Mouse (Mus musculus): ENCODE data around the gene Ctnna2.

Gene Ctnna2

DNA sequence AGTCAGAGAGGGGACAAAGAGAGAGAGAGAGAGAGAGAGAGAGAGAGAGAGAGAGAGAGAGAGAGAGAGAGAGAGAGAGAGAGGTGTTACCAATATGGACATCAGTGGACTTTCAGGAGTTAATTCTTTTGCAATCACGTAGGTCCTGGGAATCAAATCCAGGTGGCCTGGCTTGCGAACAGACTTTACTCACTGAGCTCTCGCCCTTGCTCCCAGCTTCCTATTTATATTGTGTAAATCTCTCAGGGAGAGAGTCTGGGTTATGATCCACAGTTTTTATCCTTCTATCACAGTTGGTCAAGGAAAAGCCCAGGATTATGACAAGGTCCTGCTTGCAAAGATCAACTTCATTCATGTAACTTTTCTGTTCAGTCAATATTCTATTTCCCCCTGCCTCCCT lies 714.3 kb downstream of the Ctnna2 start:
- no peak for DNase-seq (ENCODE audit: low read depth, low spot score)

DNA sequence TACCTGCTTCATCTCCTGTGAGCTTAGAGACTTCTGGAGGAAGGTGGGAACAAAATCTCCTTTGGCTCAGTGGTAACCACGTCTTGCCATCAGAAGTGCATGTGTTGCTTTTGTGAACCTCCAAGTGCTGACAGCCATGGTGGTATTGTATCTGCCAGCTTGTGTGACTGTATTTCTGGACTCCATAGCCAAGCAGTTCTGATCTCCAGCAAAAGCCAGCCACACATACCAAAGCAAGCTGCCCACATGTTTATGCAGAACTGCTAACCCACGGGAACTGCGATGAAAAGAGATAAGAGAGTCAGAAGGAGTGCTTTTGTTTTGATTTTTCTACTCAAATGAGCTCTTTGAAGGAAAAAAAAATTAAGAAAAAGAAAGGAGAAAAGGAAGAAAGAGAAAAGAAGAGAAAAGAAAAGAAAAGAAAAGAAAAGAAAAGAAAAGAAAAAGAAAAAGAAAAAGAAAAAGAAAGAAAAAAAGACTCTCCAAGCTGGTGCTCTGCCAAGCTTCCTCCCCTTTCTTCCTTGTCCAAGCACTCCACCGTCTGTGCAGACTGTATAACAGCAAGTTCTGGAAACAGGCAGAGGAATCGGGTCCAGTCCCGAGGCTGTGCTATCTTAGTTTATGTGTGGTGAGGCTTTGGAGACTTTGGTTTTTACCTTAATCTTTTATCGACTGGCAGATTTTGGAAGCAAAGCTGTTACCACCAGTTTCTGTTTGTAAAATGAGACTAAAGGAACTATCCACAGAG lies 722.0 kb downstream of the Ctnna2 start:
- DNase-seq (ENCODE audit: low read depth, low spot score): no peak

DNA sequence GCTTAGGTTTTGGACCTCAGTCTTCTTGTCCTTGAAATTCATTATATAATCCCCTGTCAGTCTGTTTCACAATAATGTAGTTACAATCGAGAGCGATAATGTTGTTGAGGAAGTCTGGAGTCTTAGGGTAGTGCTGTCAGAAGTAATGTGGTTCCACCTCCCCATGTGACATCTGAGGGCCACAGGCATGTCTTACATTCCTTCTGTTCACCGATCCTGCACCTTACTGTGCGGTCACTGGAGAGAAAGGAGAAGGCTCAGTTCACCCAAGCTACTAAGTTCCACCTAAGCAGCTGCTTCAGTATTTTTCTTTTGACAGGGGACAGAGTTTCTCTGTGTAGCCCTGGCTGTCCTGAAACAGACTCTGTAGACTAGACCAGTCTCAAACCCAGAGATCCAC lies 723.2 kb downstream of the Ctnna2 start:
- no peak for DNase-seq (ENCODE audit: low read depth, low spot score)

GRCm38 (mm10) chr6:77253480-77253879 lies 726.0 kb downstream of the Ctnna2 start:
- no peak for DNase-seq (ENCODE audit: low read depth, low spot score)

GRCm38 (mm10) chr6:77243541-77244231 lies 735.8 kb downstream of the Ctnna2 start:
- peak; percentile 22 for DNase-seq (ENCODE audit: low read depth, low spot score)

- peak; percentile 16 for DNase-seq (ENCODE audit: low read depth, low spot score)
Observed at GRCm38 (mm10) chr6:77242601-77243406, 736.7 kb downstream of the Ctnna2 start, which contains the start of gene Lrrtm1. TSS of gene Lrrtm1 (plus strand) at chr6:77242689.

GRCm38 (mm10) chr6:77240426-77240825 lies 739.1 kb downstream of the Ctnna2 start:
- DNase-seq (ENCODE audit: low read depth, low spot score): no peak

DNA sequence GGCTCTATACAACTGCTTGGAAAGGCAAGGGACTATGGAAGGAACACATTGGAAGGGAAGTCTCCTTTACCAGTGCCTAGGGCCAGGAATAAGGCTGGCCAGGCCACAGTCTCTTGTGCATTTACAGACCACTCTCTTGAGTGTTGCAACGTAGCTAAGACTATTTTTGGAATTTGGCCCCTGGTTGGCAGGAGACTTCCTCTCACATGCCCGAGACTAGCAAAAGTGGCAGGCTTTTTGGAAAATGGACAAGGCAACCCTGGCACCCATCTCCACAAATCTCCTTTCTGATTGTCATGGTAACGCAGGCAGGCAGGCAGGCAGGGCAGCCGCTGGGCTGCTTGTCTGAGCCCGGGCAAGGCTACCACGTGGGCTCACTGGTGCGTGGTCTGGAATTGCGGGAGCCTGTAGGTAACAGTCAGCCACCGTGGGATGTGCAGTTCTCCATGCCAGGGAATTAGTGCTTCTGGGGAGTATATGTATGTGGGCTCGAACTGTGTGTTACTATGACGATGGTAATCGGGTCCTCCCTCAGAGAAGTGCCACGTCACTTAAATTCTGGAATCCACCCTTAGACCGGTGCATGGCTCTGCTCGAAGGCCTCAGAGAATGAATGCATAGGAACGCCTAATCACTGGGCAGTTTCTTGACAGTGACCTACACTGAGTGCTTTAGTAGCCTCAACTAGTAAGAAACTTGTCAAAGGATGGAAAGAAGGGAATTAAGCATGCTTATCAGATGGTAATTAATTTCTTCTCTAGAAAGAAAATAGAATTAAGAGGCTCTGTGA lies 756.5 kb downstream of the Ctnna2 start:
- DNase-seq (ENCODE audit: low read depth, low spot score): no peak

DNA sequence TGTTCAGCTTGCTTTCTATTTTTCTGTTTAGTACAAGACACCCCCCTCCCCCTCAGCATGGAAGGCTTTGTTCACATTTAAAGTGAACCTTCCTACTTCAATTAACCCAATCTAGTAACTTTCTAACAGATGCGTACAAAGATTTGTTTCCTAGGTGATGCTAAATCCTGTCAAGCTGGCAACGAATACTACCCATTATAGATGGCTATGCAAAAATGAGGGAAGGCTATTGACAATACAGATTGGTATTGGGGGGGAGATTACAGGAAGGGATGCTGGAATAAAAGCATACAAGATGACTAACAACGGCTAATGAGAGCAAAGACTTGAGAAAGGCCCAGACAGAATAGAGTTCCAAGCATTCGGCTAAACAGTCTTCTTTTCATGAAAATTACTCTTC lies 758.7 kb downstream of the Ctnna2 start:
- no peak for DNase-seq (ENCODE audit: low read depth, low spot score)

GRCm38 (mm10) chr6:77218875-77219274 lies 760.6 kb downstream of the Ctnna2 start:
- DNase-seq (ENCODE audit: low read depth, low spot score): no peak

DNA sequence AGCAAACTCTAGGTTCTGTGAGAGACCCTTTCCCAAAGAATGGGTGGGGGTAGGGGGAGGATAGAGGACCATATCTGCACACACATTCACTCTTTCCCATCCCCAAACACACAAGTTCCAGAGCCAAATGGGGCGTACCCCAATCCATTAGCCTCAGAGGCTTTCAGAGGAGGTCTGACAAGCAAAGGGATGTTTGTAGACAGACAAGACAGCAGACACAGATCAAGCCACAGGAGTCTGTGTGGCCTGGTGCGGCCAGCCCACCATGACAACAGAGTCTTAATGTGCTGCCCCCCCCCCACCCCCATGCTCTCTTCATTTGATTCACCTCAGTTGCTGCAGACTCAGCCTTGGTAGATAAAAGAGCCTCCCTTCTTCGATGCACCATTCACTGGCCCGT lies 764.2 kb downstream of the Ctnna2 start:
- no peak for DNase-seq (ENCODE audit: low read depth, low spot score)

DNA sequence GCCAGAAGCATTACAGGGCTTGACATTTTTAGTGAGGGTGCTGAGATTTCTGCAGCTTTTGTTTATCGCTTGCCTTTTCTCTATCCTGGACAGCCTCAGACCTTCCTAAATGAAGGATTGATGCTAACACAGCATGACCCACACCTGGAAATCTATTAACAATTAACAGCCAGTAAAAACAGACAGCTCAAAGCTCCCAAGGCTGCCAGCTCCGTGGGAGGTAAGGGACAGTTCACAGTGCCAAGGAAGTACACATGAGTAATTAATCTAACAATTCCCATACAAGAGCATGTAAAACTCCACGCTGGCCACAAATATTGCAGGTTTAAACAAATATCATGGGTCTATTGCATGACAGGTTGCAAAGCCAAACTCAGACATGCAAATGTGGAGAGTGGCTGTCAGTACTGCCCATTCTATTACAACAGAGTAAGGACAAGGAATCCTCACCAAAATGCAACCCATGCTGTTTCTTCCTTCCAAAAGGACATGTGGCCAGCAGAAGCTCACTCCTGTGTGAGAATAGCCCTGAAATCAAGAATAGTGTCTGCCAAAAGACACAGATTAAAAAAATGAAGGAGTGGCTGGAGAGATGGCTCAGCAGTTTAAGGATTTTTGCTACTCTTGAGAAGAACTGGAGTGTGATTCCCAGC lies 765.6 kb downstream of the Ctnna2 start:
- DNase-seq (ENCODE audit: low read depth, low spot score): no peak

DNA sequence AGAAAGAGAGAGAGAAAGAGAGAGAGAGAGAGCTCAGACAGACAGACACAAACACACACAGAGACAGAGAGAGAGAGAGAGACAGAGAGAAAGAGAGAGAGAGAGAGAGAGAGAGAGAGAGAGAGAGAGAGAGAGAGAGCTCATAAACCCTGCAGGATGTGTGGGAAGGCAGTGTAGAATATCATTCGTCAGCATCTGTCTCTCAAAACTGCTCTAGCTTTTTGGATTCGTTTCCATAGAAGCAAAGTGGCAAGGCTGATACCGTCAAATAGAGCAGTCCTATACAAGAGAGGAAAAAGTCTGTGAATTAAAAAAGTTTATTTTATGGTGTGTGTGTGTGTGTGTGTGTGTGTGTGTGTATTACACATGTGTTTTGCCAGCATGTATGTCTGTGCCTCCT lies 769.6 kb downstream of the Ctnna2 start:
- DNase-seq (ENCODE audit: low read depth, low spot score): no peak

- no peak for DNase-seq (ENCODE audit: low read depth, low spot score)
Observed at GRCm38 (mm10) chr6:77209183-77209582, 770.3 kb downstream of the Ctnna2 start.

GRCm38 (mm10) chr6:77199375-77199774 lies 780.1 kb downstream of the Ctnna2 start:
- no peak for DNase-seq (ENCODE audit: low read depth, low spot score)

DNA sequence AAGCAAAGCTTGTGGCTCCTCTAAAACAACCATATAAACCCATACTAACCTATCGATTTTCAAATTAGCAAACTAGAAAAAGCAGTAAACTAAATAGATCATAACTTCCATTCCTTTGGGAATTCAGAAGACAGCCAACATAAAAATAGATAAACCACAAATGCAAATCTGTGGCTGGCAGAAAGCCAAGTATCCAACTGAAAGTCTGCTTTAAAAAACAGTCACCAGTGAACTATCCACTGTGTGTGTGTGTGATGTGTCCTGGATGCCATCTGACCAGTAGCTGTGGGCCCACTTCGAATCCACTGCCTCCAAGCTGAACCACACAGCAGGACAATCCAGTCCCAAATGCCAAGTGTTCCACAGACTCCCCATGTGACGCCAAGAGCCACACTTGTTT lies 782.8 kb downstream of the Ctnna2 start:
- DNase-seq (ENCODE audit: low read depth, low spot score): no peak

DNA sequence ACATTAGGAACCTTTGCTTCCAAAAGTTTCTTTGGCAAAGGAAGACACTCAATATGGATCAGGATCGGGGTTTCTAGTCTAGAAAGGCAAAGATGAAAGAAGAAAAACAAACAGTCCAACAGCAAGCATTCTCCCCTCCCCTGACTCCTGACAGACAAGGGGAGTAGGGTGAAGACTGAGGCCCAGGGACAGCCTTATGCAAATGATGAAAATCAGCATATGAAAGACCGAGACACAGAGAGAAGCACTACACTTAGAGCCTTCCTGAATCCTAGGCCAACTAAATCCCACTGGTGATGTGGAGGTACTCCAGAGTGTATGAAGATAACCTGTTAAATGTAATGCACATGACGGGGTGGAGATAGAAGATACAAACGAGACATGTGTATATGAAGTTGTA lies 787.9 kb downstream of the Ctnna2 start:
- peak; percentile 14 for DNase-seq (ENCODE audit: low read depth, low spot score)

GRCm38 (mm10) chr6:77188628-77189027 lies 790.9 kb downstream of the Ctnna2 start:
- DNase-seq (ENCODE audit: low read depth, low spot score): no peak

- no peak for DNase-seq (ENCODE audit: low read depth, low spot score)
Observed at GRCm38 (mm10) chr6:77185751-77186150, 793.7 kb downstream of the Ctnna2 start.

DNA sequence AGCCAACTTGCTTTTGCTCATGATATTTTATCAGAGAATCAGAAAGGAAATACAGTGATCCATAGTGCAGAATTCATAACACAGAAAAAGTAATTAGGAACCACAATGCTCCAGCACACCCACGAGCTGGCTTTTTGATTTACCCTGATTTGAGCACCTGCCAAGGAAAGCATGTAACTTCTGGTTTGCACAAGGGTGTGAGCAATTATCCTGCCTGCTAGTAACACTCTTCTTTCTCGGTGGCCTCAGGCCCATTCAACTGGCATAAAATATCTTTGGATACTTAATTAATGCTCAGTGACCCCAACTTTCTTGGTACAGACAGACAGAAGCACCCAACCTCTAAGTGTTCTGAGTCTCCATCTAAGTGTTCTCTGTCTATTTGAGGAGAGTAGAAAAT lies 794.6 kb downstream of the Ctnna2 start:
- DNase-seq (ENCODE audit: low read depth, low spot score): no peak

- DNase-seq (ENCODE audit: low read depth, low spot score): no peak
Observed at GRCm38 (mm10) chr6:77175764-77176163, 803.7 kb downstream of the Ctnna2 start.

Data from WW6 (cell line).